Mouse (Mus musculus): ENCODE results near the gene Asap3.

Gene Asap3

GRCm38 (mm10) chr4:136218595-136219214 is 12.5 kb downstream of the Asap3 start:
- no peak for DNase-seq (ENCODE audit: extremely low spot score, low read depth, low spot score)

DNA sequence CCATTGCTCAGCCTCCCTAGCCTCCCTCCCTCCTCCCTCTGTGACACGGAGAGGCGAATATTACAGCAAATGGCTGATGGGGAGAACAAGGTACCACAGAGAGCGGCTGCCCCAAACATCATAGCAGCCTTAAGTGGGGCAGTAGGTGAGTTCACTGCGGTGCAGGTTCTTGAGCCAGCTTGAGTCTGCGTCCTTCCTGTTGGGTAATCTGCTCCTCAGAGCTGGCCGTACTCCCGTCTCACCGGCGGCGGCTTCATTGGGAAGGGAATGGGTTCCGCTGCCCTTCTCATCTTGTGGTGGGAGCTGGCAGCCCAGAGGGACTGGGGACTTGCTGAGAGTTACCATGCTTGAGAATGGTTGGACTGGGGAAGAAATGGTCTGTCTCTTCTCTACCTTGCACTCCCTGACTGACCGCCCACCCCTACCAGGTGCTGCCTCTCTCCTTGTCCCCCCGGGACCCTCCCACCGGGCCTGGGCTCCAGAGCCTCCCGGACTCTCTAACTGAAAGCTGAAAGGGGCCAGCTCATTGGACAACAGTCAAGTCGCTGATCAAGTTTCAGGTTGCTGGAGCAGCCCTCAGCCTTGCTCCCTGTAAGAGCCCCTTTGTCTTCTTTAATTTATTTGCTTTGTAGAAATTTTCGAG is 14.1 kb downstream of the Asap3 start:
- peak; percentile 33 for DNase-seq (ENCODE audit: extremely low spot score, low read depth, low spot score)

DNA sequence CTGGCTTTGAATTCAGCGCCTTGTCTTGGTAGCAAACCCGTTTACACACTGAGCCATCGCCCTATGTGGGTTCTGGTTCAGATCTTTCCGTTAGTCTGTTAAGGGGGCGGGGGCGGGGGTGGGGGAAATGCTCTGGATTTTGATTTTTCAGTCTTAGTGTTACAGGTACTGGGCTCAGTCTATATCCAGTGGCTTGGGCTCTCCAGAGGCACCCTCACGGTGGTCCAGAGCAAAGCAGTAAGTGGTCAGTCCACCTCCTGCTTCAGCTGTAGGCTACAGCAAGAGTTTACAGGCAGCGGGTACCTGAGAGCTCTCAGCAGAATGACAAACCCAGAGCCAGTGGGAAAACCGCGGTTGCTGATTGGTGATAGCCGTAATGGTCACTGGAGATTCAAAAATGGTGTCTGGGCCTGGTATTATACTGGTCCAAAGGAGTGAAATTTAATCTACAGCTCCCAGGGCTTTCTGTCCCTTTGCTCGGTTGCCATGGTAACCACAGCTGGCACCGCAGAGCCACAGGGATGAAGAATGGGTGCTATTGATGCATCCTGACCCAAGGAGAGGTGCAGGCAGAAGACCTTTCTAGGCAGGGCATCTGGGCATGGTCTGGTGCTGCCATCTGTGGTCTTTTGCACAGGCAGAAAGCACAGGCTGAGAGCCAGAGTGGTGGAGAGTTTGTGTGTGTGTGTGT is 17.5 kb downstream of the Asap3 start:
- no peak for DNase-seq (ENCODE audit: extremely low spot score, low read depth, low spot score)

GRCm38 (mm10) chr4:136224240-136224559 is 18.0 kb downstream of the Asap3 start:
- no peak for DNase-seq (ENCODE audit: extremely low spot score, low read depth, low spot score)

DNA sequence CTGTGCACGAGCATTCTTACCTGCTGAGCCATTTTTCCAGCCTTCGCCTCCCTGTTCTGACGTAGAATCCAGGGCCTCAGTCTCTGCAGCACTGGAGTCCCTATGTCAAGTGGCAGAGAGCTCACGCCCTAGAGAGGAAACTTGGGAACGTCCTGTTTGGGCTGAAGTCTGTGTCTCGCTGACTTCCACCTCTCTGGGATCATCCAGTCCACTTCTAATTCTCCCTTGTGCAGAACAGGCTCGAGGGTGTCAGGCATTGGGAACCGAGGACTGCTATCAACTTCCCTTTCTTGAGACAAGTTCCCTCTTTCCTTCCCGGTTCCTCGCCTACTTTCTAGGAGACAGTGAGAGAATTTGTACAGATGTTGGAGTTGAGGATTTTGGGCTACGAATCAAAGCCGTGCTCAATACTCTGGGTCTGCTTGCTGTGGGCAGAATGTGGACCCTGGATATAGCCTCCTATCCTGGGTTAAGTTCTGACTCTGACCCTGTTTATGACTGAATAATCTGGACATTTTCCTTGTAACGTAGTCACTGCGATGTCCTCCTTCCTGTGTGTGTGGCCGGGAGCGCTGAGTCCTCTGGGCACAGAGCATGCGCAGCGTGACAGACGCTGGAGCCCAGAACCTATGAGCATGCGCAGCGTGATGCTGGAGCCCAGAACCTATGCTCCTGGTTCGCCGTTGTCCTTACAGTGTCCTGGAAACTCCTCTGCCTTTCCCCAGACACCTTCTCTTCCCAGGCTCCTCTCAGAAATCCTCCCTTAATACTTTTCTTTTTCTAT is 18.7 kb downstream of the Asap3 start:
- DNase-seq (ENCODE audit: extremely low spot score, low read depth, low spot score): no peak

- DNase-seq (ENCODE audit: extremely low spot score, low read depth, low spot score): no peak
Observed at GRCm38 (mm10) chr4:136227408-136227807, 21.2 kb downstream of the Asap3 start.

DNA sequence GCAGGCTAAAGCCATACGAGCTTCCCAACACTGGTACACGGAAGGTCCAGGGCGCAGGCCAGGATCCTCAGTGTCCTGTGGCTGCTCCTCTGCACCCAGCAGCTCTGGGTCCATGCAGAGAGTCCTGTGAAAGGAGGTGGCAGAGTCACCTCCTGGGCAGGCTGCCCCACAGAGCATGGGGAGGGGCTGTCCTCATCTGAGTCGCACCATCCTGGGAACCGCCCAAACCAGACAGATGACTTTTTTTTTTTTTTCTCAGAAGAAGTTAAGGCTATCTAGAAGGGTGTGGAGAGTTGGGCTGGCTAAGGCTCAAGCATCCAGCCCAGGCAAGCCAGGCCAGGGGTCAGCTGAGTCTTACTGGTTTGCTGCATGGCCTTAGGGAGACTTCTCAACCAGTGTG is 22.5 kb downstream of the Asap3 start:
- DNase-seq (ENCODE audit: extremely low spot score, low read depth, low spot score): no peak

GRCm38 (mm10) chr4:136238669-136239068 is 32.5 kb downstream of the Asap3 start:
- no peak for DNase-seq (ENCODE audit: extremely low spot score, low read depth, low spot score)

DNA sequence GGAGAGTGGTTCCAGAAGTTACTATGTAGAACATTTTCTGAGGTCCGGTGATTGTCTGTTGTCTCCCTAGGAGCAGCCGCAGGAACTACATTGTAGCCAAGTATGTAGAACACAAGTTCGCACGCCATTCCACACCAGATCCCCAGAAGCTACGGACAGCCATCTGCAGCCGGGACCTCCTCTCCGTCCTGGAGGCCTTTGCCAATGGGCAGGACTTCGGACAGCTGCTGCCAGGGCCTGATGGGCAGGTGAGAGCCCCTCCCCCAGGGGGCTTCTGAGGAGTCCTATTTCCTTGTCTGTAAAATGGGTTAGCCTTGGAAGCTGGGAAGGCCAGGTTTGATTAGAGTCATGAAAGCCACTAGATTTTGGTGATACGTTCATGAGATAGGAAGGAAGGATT is 32.9 kb downstream of the Asap3 start:
- DNase-seq (ENCODE audit: extremely low spot score, low read depth, low spot score): no peak

DNA sequence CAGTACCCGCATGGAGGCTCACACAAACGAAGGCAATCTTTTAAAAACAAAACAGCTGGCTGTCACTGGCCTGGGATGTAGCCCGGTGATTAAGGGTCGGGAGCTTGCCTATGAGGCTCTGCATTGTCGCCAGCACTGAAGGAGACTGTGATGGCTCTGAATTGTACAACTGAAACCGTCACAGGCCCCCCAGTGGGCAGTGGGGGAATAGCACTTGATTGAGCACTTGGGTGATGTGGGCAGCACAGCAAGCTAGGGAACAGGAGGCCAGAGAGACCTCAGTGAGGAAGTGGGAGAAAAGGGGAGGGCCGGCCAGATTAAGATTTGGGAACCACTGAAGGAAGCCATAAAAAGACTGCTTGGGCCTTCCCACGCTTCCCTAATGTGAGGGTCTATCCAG is 33.5 kb downstream of the Asap3 start:
- no peak for DNase-seq (ENCODE audit: extremely low spot score, low read depth, low spot score)

- no peak for DNase-seq (ENCODE audit: extremely low spot score, low read depth, low spot score)
Observed at GRCm38 (mm10) chr4:136240123-136240522, 34.0 kb downstream of the Asap3 start.

DNA sequence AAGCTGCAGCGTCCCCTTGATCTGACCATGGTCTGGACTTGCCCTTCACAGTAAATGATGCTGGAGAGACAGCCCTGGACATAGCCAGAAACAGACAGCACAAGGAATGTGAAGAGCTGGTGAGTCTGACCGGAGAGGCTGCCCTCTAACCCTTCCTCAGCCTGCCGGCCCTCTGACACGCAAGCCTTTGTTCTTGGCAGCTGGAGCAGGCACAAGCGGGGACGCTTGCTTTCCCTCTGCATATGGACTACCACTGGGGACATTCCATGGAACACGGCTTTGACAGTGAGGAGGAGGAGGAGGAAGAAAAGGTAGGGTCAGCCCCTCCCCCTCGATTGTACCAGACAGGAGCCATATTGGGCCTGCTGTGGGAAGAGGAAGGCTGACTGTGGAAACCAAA is 34.8 kb downstream of the Asap3 start:
- no peak for DNase-seq (ENCODE audit: extremely low spot score, low read depth, low spot score)

GRCm38 (mm10) chr4:136242065-136242703 is 36.0 kb downstream of the Asap3 start:
- DNase-seq (ENCODE audit: extremely low spot score, low read depth, low spot score): no peak

- DNase-seq (ENCODE audit: extremely low spot score, low read depth, low spot score): no peak
Observed at GRCm38 (mm10) chr4:136242728-136243127, 36.6 kb downstream of the Asap3 start.

GRCm38 (mm10) chr4:136244208-136244607 is 38.0 kb downstream of the Asap3 start:
- DNase-seq (ENCODE audit: extremely low spot score, low read depth, low spot score): no peak

DNA sequence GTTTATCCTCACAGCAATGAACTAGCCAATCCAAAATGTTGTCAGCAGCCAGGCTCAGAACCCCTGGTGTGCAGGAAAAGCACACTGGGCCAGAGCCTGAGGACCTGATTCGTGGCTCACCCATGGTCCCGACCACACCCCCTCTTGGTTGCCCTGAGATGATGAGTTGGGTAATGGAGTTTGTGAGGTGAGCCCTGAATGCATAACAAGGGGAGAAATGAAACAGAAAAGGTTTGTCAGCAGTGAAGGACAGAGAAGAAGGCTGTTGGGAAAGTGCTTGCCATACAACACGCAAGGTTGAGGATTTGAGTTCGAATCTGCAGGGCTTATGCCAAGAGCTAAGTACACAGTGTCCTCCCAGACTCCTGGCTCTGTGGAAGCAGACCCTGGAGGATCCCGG is 39.5 kb downstream of the Asap3 start:
- DNase-seq (ENCODE audit: extremely low spot score, low read depth, low spot score): no peak

GRCm38 (mm10) chr4:136246568-136246969 is 40.4 kb downstream of the Asap3 start:
- no peak for DNase-seq (ENCODE audit: extremely low spot score, low read depth, low spot score)

GRCm38 (mm10) chr4:136247386-136247728 is 41.2 kb downstream of the Asap3 start:
- no peak for DNase-seq (ENCODE audit: extremely low spot score, low read depth, low spot score)

- DNase-seq (ENCODE audit: extremely low spot score, low read depth, low spot score): no peak
Observed at GRCm38 (mm10) chr4:136247729-136248463, 41.7 kb downstream of the Asap3 start, which contains the start of gene Tcea3. Tcea3 (plus strand) TSS chr4:136247729.

DNA sequence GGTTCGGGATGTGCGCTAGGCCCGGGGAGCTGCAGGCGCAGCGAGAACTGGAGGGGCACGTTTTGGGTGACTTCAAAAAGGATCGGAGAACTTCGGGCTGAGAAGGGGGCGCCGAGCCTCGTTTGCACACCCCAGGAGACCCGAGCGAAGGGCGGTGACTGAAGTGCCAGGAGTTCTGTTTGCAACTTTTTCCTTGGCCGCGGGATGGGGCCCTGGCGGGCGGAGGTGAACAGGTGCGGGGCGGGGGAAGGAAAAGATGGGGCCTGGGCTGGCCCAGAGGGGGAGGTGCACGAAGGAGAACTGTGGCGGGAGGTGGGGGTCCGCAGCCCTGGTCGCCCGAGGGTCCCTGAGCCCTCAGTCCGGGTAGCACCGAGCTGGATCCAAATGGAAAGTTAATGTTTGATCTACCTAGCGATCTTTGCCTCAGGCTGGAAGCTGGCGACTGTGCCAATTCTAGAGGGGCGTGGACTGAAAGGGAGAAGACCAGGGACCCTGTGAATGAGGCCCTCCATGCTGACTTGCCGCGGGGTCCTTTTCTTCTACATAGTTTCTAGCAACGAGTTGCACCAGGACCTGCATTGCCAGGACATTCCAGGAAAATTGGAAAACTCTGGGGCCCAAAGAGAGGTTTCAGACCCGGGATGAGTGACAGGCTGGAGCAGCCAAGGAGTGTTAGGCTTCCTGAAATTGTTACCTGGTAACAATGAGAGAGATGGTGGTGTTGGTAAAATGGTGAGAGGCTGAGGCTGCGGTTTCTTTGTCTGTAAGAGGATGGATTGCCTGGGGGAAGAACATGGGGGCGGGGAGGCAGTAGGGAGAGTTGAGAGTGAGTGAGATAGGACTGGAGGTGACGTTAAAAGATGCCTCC is 42.5 kb downstream of the Asap3 start:
- DNase-seq (ENCODE audit: extremely low spot score, low read depth, low spot score): no peak

All from hindlimb bud, embryonic 11.5 days (tissue).